Mouse (Mus musculus) midbrain, embryonic 14.5 days (tissue): Measurements from ENCODE around the gene Josd1. TPM values are rescaled to one million over a fixed set of nuclear protein-coding genes. Genes with fewer than 3 reads are reported as not detected.

Experiments
- ATAC-seq: fragments of 200-750 bp; cut with Nextera tagmentation; 2 replicates; pipeline ENCODE4 v1.8.0; 2017; ENCODE audit warnings: moderate number of reproducible peaks, moderate library complexity; ENCODE audit not compliant: low FRiP score, low TSS enrichment
- DNase-seq: peaks from one replicate; pipeline ENCODE4 v3.0.0-alpha.2; 2015
- H3K27ac ChIP-seq: fragments of 300-500 bp; sonication (generic); replicated peaks from 2 replicates; pipeline ENCODE4 v1.5.1; 2014; ENCODE audit warnings: mild to moderate bottlenecking, low read depth, low read length, moderate library complexity
- H3K27me3 ChIP-seq: fragments of 300-500 bp; sonication (generic); 2 replicates; pipeline ENCODE4 v1.6.1; 2014; ENCODE audit warnings: low read length, control low read depth, mixed read lengths; ENCODE audit not compliant: control insufficient read depth, insufficient read depth
- H3K36me3 ChIP-seq: fragments of 300-500 bp; sonication (generic); 2 replicates; pipeline ENCODE4 v1.6.1; 2014; ENCODE audit warnings: low read length, control low read depth; ENCODE audit not compliant: control insufficient read depth, insufficient read depth
- H3K4me1 ChIP-seq: fragments of 300-500 bp; sonication (generic); 2 replicates; pipeline ENCODE4 v1.6.1; 2014; ENCODE audit warnings: mild to moderate bottlenecking, antibody characterized with exemption, low read length, control low read depth; ENCODE audit not compliant: control insufficient read depth, insufficient read depth
- H3K4me2 ChIP-seq: fragments of 300-500 bp; sonication (generic); 2 replicates; pipeline ENCODE4 v1.6.1; 2014; ENCODE audit warnings: mild to moderate bottlenecking, low read length, moderate library complexity
- H3K4me3 ChIP-seq: fragments of 300-500 bp; sonication (generic); replicated peaks from 2 replicates; pipeline ENCODE4 v1.5.1; 2014; ENCODE audit warnings: low read depth, low read length
- H3K9ac ChIP-seq: fragments of 300-500 bp; sonication (generic); replicated peaks from 2 replicates; pipeline ENCODE4 v1.6.1; 2014; ENCODE audit warnings: mild to moderate bottlenecking, low read length, moderate library complexity
- H3K9me3 ChIP-seq: fragments of 300-500 bp; sonication (generic); 2 replicates; pipeline ENCODE4 v1.6.1; 2016; ENCODE audit warnings: low read length, control low read depth, mixed read lengths; ENCODE audit not compliant: control insufficient read depth
- WGBS: fragments of 180-500 bp; shearing (Covaris S2); extraction: QIAGEN DNeasy Blood & Tissue Kit; methylation state at CpG from one replicate; pipeline ENCODE4 v1.1.7; 2014; 5-methylcytosine and 5-hydroxymethylcytosine counted together
- polyA plus RNA-seq: library from polyadenylated mRNA; unstranded; fragments of >200 nt; fragmentation: Nextera tagmentation; extraction: Ambion mirVana; gene quantifications from 2 replicates; pipeline ENCODE4 v1.2.1, GENCODE M21; 2014

The Josd1 gene
- polyA plus RNA-seq, 1 experiment from 2014 or later: 16.2 TPM

- DNase-seq (peak; percentile 93), ATAC-seq (no peak; the same call in 1 of the 2 replicates)
- H3K9me3 ChIP-seq: 0 out of 2 replicates have a peak, but pooled peaks cover 3% of the 10 kb centered on the region
- WGBS: 5% methylated on average over 16 of the region's 16 CpGs
- peak overlapping the region; percentile 68 for H3K4me2 ChIP-seq
- no peaks in the 10 kb centered on the region for H3K27me3 ChIP-seq
- peaks cover 13% of the 10 kb centered on the region for H3K36me3 ChIP-seq
- H3K9ac ChIP-seq: peak overlapping the region; percentile 86
- peak overlapping the region; percentile 96 for H3K27ac ChIP-seq
- peak overlapping the region; percentile 88 for H3K4me3 ChIP-seq
- peaks cover 9% of the 10 kb centered on the region; the same call in 1 of the 2 replicates for H3K4me1 ChIP-seq
These were observed 29.7 kb downstream of the Josd1 start for GRCm38 (mm10) chr15:79657837-79658530.

GRCm38 (mm10) chr15:79656451-79656850 lies 31.3 kb downstream of the Josd1 start:
- Histone ChIP-seq H3K4me2 (no peak overlapping the region), H3K27ac (no peak overlapping the region), H3K27me3 (no peaks in the 10 kb centered on the region), H3K9me3 (no peaks in the 10 kb centered on the region), H3K9ac (no peak overlapping the region), H3K36me3 (peaks cover 8% of the 10 kb centered on the region; the same call in 1 of the 2 replicates), H3K4me3 (no peak overlapping the region), H3K4me1 (peaks cover 9% of the 10 kb centered on the region; the same call in 1 of the 2 replicates)
- DNase-seq (no peak), ATAC-seq (no peak)
- 88% methylated on average over 14 of the region's 14 CpGs for WGBS

- no peak overlapping the region for H3K4me3 ChIP-seq
- DNase-seq: peak; percentile 14
- peaks cover 32% of the 10 kb centered on the region for H3K36me3 ChIP-seq
- no peak overlapping the region for H3K9ac ChIP-seq
- no peaks in the 10 kb centered on the region for H3K4me1 ChIP-seq
- H3K27ac ChIP-seq: no peak overlapping the region
- 76% methylated on average over 4 of the region's 4 CpGs for WGBS
- H3K27me3 ChIP-seq: no peaks in the 10 kb centered on the region
- H3K9me3 ChIP-seq: no peaks in the 10 kb centered on the region
- H3K4me2 ChIP-seq: no peak overlapping the region
- ATAC-seq: no peak
These were observed 36.2 kb downstream of the Josd1 start for GRCm38 (mm10) chr15:79651481-79651880.

GRCm38 (mm10) chr15:79650569-79650968 lies 37.1 kb downstream of the Josd1 start:
- H3K9me3 ChIP-seq: no peaks in the 10 kb centered on the region
- DNase-seq (peak; percentile 61), ATAC-seq (no peak)
- no peaks in the 10 kb centered on the region for H3K27me3 ChIP-seq
- H3K4me1 ChIP-seq: no peaks in the 10 kb centered on the region
- no peak overlapping the region for H3K27ac ChIP-seq
- H3K9ac ChIP-seq: no peak overlapping the region
- peaks cover 39% of the 10 kb centered on the region for H3K36me3 ChIP-seq
- no peak overlapping the region for H3K4me2 ChIP-seq
- no peak overlapping the region for H3K4me3 ChIP-seq

- Histone ChIP-seq H3K9ac (no peak overlapping the region), H3K36me3 (peaks cover 50% of the 10 kb centered on the region), H3K9me3 (no peaks in the 10 kb centered on the region), H3K4me1 (no peaks in the 10 kb centered on the region), H3K27ac (no peak overlapping the region), H3K27me3 (no peaks in the 10 kb centered on the region), H3K4me2 (no peak overlapping the region), H3K4me3 (no peak overlapping the region)
- 92% methylated on average over 12 of the region's 12 CpGs for WGBS
- no peak for DNase-seq
- no peak for ATAC-seq
These were observed 39.6 kb downstream of the Josd1 start for GRCm38 (mm10) chr15:79648130-79648529.

GRCm38 (mm10) chr15:79645483-79645882 lies 42.2 kb downstream of the Josd1 start:
- Histone ChIP-seq H3K4me2 (no peak overlapping the region), H3K4me1 (no peaks in the 10 kb centered on the region), H3K4me3 (no peak overlapping the region), H3K9ac (no peak overlapping the region), H3K27me3 (no peaks in the 10 kb centered on the region), H3K36me3 (peaks cover 73% of the 10 kb centered on the region), H3K9me3 (no peaks in the 10 kb centered on the region), H3K27ac (no peak overlapping the region)
- DNase-seq (no peak), ATAC-seq (no peak)
- WGBS: 90% methylated on average over 2 of the region's 2 CpGs

GRCm38 (mm10) chr15:79641135-79641817 lies 46.4 kb downstream of the Josd1 start:
- ATAC-seq (no peak), DNase-seq (no peak)
- Histone ChIP-seq H3K9ac (no peak overlapping the region), H3K27ac (no peak overlapping the region), H3K4me2 (no peak overlapping the region), H3K9me3 (no peaks in the 10 kb centered on the region), H3K4me3 (no peak overlapping the region), H3K4me1 (no peaks in the 10 kb centered on the region), H3K36me3 (peaks cover 74% of the 10 kb centered on the region), H3K27me3 (no peaks in the 10 kb centered on the region)
- 78% methylated on average over 12 of the region's 12 CpGs for WGBS

- DNase-seq (no peak), ATAC-seq (no peak)
- H3K27ac ChIP-seq: no peak overlapping the region
- WGBS: 73% methylated on average over 2 of the region's 2 CpGs
- no peaks in the 10 kb centered on the region for H3K9me3 ChIP-seq
- H3K27me3 ChIP-seq: no peaks in the 10 kb centered on the region
- H3K4me2 ChIP-seq: no peak overlapping the region
- peaks cover 87% of the 10 kb centered on the region for H3K36me3 ChIP-seq
- no peak overlapping the region for H3K4me3 ChIP-seq
- no peak overlapping the region for H3K9ac ChIP-seq
- no peaks in the 10 kb centered on the region for H3K4me1 ChIP-seq
These were observed 57.2 kb downstream of the Josd1 start for GRCm38 (mm10) chr15:79630471-79630870.
